Mouse (Mus musculus) kidney, adult 2 months (tissue): ENCODE measurements around the gene Ncor2.

Experiments
- CTCF ChIP-seq: fragments of 200-500 bp; conservative IDR thresholded peaks from 2 replicates; pipeline ENCODE4 v1.5.1; 2011; ENCODE audit warnings: low read depth, mild to moderate bottlenecking, control low read depth, low read length, moderate library complexity, mixed read lengths; ENCODE audit not compliant: insufficient read depth, insufficient read length
- POLR2A ChIP-seq: fragments of 200-500 bp; IDR thresholded peaks from one replicate; pipeline ENCODE4 v1.6.1; 2011; ENCODE audit warnings: low read depth, low read length, control low read depth

- no peak for TF ChIP-seq CTCF
- no peak for TF ChIP-seq POLR2A
Observed at GRCm38 (mm10) chr5:125162461-125162860, 16.6 kb downstream of the Ncor2 start.
